Mouse (Mus musculus) liver, embryonic 12.5 days (tissue): ENCODE results near the gene Gm28048. TPM values are rescaled to one million over a fixed set of nuclear protein-coding genes. Genes with fewer than 3 reads are reported as not detected.

Experiments
- ATAC-seq: fragments of 200-750 bp; cut with Nextera tagmentation; 2 replicates; pipeline ENCODE4 v1.8.0; 2017; ENCODE audit warnings: moderate number of reproducible peaks, mild to moderate bottlenecking, moderate library complexity
- H3K27ac ChIP-seq: fragments of 300-500 bp; sonication (generic); 2 replicates; pipeline ENCODE4 v1.5.1; 2016; ENCODE audit warnings: mild to moderate bottlenecking
- H3K27me3 ChIP-seq: fragments of 300-500 bp; sonication (generic); replicated peaks from 2 replicates; pipeline ENCODE4 v1.6.1; 2016; ENCODE audit warnings: mild to moderate bottlenecking, moderate library complexity
- H3K36me3 ChIP-seq: fragments of 300-500 bp; sonication (generic); 2 replicates; pipeline ENCODE4 v1.6.1; 2016; ENCODE audit warnings: mild to moderate bottlenecking, moderate library complexity
- H3K4me1 ChIP-seq: fragments of 300-500 bp; sonication (generic); 2 replicates; pipeline ENCODE4 v1.6.1; 2016
- H3K4me2 ChIP-seq: fragments of 300-500 bp; sonication (generic); 2 replicates; pipeline ENCODE4 v1.6.1; 2016; ENCODE audit warnings: mild to moderate bottlenecking, moderate library complexity
- H3K4me3 ChIP-seq: fragments of 300-500 bp; sonication (generic); 2 replicates; pipeline ENCODE4 v1.5.1; 2016; ENCODE audit warnings: mild to moderate bottlenecking, moderate library complexity
- H3K9ac ChIP-seq: fragments of 300-500 bp; sonication (generic); 2 replicates; pipeline ENCODE4 v1.6.1; 2016; ENCODE audit warnings: mild to moderate bottlenecking, moderate library complexity
- H3K9me3 ChIP-seq: fragments of 300-500 bp; sonication (generic); replicated peaks from 2 replicates; pipeline ENCODE4 v1.6.1; 2016; ENCODE audit warnings: mild to moderate bottlenecking, moderate library complexity
- WGBS: fragments of 180-500 bp; shearing (Covaris S2); methylation state at CpG from one replicate; pipeline ENCODE4 v1.1.7; 2016; ENCODE audit not compliant: insufficient replicate concordance; 5-methylcytosine and 5-hydroxymethylcytosine counted together
- polyA plus RNA-seq: library from polyadenylated mRNA; unstranded; fragments of >200 nt; fragmentation: Nextera tagmentation; extraction: Ambion mirVana; gene quantifications from 2 replicates; pipeline ENCODE4 v1.2.1, GENCODE M21; 2016

Gene Gm28048
- polyA plus RNA-seq, 1 experiment from 2014 or later = 10.2 TPM

- WGBS = 64% methylated on average over 5 of the region's 5 CpGs
- H3K9me3 ChIP-seq = no peaks in the 10 kb centered on the region
- H3K4me2 ChIP-seq = no peak overlapping the region
- peaks cover 39% of the 10 kb centered on the region for H3K4me1 ChIP-seq
- no peaks in the 10 kb centered on the region for H3K27me3 ChIP-seq
- H3K4me3 ChIP-seq = no peak overlapping the region
- no peak for ATAC-seq
- H3K9ac ChIP-seq = no peak overlapping the region
- H3K36me3 ChIP-seq = no peaks in the 10 kb centered on the region
- no peak overlapping the region for H3K27ac ChIP-seq
Observed at GRCm38 (mm10) chr11:22798916-22799315, 183.0 kb downstream of the Gm28048 start.

GRCm38 (mm10) chr11:22794734-22795133 is 187.2 kb downstream of the Gm28048 start:
- H3K9ac ChIP-seq = no peak overlapping the region
- no peak overlapping the region for H3K4me3 ChIP-seq
- peaks cover 49% of the 10 kb centered on the region for H3K4me1 ChIP-seq
- ATAC-seq = no peak
- no peaks in the 10 kb centered on the region for H3K36me3 ChIP-seq
- no peak overlapping the region for H3K27ac ChIP-seq
- H3K4me2 ChIP-seq = no peak overlapping the region
- no peaks in the 10 kb centered on the region for H3K27me3 ChIP-seq
- H3K9me3 ChIP-seq = no peaks in the 10 kb centered on the region
- 88% methylated on average over 1 of the region's 1 CpGs for WGBS

DNA sequence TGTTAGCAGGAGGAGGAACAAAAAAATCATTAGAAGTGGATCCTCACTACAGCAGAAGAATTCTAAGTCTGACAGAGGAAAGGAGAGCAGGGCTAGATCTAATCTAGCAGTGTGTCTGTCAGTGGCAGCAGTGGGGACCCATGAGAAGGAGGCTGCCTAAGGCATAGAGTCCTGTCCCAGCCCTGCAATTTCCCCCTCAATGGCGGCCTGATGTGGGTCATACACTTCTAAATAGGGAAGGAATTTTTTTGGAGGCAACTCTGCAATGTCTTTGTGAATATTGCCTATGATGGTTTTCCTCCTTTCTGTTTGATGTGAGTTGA is 188.0 kb downstream of the Gm28048 start:
- ATAC-seq = peak; percentile 82

DNA sequence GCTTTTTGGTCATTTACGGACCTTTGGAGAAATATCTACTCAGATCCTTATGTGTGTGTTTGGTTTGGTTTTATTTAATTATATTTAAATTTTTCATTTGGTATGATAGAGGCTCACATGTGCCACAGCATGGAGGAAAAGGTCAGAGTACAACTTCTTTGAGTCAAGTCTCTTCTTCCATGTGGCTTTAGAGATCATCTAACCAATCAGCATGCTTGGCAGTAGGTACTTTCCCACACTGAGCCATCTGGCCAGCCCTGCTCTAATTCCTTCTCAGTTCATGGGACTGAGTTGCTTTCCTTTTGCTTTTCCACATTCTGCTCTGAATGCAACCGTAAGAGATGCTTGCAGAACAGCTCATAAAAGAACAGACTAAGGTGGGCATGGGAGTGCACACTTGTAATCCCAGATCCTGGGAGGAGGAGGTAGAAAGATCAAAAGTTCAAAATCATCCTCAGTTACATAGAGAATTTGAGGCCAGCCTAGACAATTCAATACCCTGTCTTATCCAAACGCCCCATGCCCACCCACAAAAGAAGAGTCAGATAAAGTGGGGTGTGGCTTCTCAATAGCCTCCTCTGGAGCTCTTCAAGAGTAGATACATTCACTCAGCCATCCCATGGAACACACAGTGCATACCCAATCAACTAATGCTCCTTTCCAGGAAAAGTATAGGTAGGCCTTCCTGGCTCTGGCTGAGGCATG is 188.6 kb downstream of the Gm28048 start:
- Histone ChIP-seq H3K9me3 (no peaks in the 10 kb centered on the region), H3K4me1 (peaks cover 51% of the 10 kb centered on the region), H3K9ac (no peak overlapping the region), H3K4me3 (no peak overlapping the region), H3K27me3 (no peaks in the 10 kb centered on the region), H3K36me3 (no peaks in the 10 kb centered on the region), H3K27ac (peak overlapping the region; percentile 61), H3K4me2 (peak overlapping the region; percentile 44)
- WGBS = 53% methylated on average over 3 of the region's 3 CpGs
- peak; percentile 92 for ATAC-seq

More for the DNA sequence above, 188.0 kb downstream of the Gm28048 start:
- peaks cover 49% of the 10 kb centered on the region for H3K4me1 ChIP-seq
- peak overlapping the region; percentile 44 for H3K4me2 ChIP-seq
- H3K9me3 ChIP-seq = no peaks in the 10 kb centered on the region
- H3K36me3 ChIP-seq = no peaks in the 10 kb centered on the region
- H3K27ac ChIP-seq = peak overlapping the region; percentile 61
- no peaks in the 10 kb centered on the region for H3K27me3 ChIP-seq
- 27% methylated on average over 1 of the region's 1 CpGs for WGBS
- H3K4me3 ChIP-seq = no peak overlapping the region
- H3K9ac ChIP-seq = no peak overlapping the region

DNA sequence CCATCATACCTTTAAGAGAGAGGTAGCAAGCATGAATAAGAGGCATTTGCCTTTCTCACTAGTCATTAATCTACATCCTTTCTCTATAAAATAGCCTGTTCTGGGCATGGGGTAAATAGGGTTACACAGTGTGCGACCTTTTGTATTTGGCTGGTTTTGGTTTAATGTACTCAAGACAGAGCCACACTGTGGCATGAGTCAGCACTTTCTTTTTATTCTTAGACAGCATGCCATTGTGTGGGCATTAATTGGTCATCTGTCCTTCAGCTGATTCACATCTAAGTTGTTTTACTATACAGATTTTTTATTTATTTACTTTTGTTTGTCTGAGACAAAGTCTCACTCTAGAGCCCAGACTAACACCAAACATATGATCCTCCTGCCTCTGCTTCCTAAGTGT is 189.7 kb downstream of the Gm28048 start:
- no peak overlapping the region for H3K27ac ChIP-seq
- ATAC-seq = no peak
- H3K4me2 ChIP-seq = no peak overlapping the region
- H3K9me3 ChIP-seq = no peaks in the 10 kb centered on the region
- peaks cover 51% of the 10 kb centered on the region for H3K4me1 ChIP-seq
- H3K27me3 ChIP-seq = no peaks in the 10 kb centered on the region
- no peak overlapping the region for H3K9ac ChIP-seq
- 84% methylated on average over 1 of the region's 1 CpGs for WGBS
- no peak overlapping the region for H3K4me3 ChIP-seq
- H3K36me3 ChIP-seq = no peaks in the 10 kb centered on the region

DNA sequence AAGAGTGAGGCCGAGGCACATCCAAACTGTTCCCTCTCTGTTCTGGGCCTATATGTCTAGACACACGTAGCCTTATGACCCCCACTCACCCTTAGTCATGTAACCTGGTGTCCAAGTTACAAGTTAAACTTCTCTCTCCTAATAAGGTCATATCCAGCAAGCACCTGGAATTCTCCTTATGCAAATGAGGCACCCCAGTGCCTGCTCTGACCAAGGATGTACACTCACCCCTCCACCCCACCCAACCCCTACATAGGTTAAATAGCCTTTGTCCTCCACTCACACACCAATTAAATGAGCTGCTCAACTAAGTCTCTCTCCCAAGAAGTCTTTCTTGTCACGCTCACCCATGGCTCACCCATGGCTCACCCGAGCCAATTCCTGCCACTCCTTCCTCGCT is 190.2 kb downstream of the Gm28048 start:
- Histone ChIP-seq H3K27me3 (no peaks in the 10 kb centered on the region), H3K36me3 (no peaks in the 10 kb centered on the region), H3K27ac (no peak overlapping the region), H3K4me3 (no peak overlapping the region), H3K9ac (no peak overlapping the region), H3K4me2 (no peak overlapping the region), H3K4me1 (peaks cover 51% of the 10 kb centered on the region), H3K9me3 (no peaks in the 10 kb centered on the region)
- 78% methylated on average over 5 of the region's 5 CpGs for WGBS
- ATAC-seq = no peak

DNA sequence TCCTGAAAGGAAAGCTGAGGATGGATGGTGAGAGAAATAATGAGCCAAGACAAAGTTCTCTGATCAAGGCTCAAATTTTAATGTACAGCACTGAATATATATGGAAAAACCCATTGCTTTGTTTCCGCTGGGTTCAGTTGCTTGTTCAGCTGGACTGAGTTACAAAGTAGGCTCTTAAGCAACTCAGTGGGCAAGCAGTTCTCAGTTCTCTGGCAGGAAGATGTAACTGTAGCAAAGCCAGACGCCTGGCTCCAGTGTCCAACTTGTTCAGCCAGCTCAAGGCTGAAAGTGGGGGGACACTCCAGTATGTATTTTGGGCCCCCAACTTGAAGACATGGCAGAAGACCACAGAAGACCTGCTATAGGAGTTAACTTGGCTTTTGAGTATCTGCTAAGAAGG is 194.1 kb downstream of the Gm28048 start:
- H3K4me3 ChIP-seq = no peak overlapping the region
- H3K4me2 ChIP-seq = no peak overlapping the region
- WGBS = 77% methylated on average over 2 of the region's 2 CpGs
- H3K9ac ChIP-seq = no peak overlapping the region
- H3K9me3 ChIP-seq = no peaks in the 10 kb centered on the region
- H3K36me3 ChIP-seq = no peaks in the 10 kb centered on the region
- no peak for ATAC-seq
- H3K4me1 ChIP-seq = peaks cover 23% of the 10 kb centered on the region
- H3K27ac ChIP-seq = no peak overlapping the region
- no peaks in the 10 kb centered on the region for H3K27me3 ChIP-seq

Other genes starting within 250 kb of the Gm28048 start
- 4.8 and 5.5 TPM in 2 replicates for gene B3gnt2, start 121.1 kb downstream of the Gm28048 start, polyA plus RNA-seq
- 2.3 and 2.8 TPM in 2 replicates for gene Zrsr1, start 10.1 kb downstream of the Gm28048 start, polyA plus RNA-seq
- gene Commd1, start 292 bp upstream of the Gm28048 start, polyA plus RNA-seq = 219 and 222 TPM in 2 replicates
- gene Cct4, start 8.4 kb upstream of the Gm28048 start, polyA plus RNA-seq = 240 and 269 TPM in 2 replicates
- gene Fam161a, start 25.4 kb upstream of the Gm28048 start, polyA plus RNA-seq = 0.65 and 0.85 TPM in 2 replicates